Mouse (Mus musculus) spleen, adult 2 months (tissue): Measurements from ENCODE around the gene Atmin.

ENCODE experiments used
- CTCF ChIP-seq: fragments of 200-500 bp; IDR thresholded peaks from 2 replicates; pipeline ENCODE4 v1.5.1; 2011; ENCODE audit warnings: mild to moderate bottlenecking, inconsistent platforms; ENCODE audit not compliant: insufficient read depth, insufficient read length, insufficient replicate concordance; ENCODE audit errors: extremely low read depth
- POLR2A ChIP-seq: fragments of 200-500 bp; IDR thresholded peaks from 2 replicates; pipeline ENCODE4 v1.6.1; 2011; ENCODE audit warnings: low read depth, low read length, inconsistent platforms

DNA sequence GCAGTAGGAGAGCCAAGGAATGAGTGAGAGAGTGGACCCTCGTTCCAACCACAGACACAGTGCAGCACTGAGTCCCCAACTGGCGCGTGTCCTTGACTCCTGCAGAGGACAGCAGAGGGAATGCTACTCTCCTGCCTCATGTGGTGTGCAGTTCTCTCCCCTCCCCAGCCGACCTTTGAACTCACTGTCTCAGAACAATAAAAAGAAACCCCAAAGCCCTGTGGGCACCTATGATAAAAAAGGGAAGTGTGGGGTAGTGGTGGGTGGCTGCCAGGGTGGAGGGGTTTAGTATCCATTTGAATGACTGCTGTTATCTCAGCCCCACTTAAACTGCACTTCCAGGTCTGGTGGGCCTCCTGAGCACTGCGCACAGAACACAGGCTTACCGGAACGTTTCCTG lies 4.4 kb downstream of the Atmin start:
- TF ChIP-seq CTCF = no peak
- no peak for TF ChIP-seq POLR2A
